29 mouse cellular contexts compared by ENCODE assay signal in genomic region chr5:16122110-16122509, GRCm38 (mm10).
DNase-seq lines count a peak whose midpoint lies in the region; ATAC-seq and TF ChIP-seq lines count a peak whose summit lies in the region.
"Had no signal": no experiment of that assay in that cellular context is flagged by ENCODE, and none has a peak within 500 bp of the region (broad histone marks: within the 10 kb centered on the region; RNA-seq: fewer than 3 reads in every experiment).

No protein-coding gene starts in this region.

- H3K9ac ChIP-seq in hindbrain, embryonic 14.5 days = no peak overlapping the region
- H3K9ac ChIP-seq in hindbrain, embryonic 13.5 days = no peak overlapping the region
- H3K9ac ChIP-seq in lung, postnatal 0 days (replicated peaks; ENCODE audit: low read depth) = no peak overlapping the region
- no peak overlapping the region for H3K9ac ChIP-seq in liver, postnatal 0 days (replicated peaks)
- H3K9ac ChIP-seq: embryonic facial prominence, embryonic 13.5 days; forebrain, embryonic 12.5 days; heart, embryonic 12.5 days; kidney, embryonic 15.5 days; limb, embryonic 13.5 days; midbrain, embryonic 12.5 days; neural tube, embryonic 15.5 days had no signal

- peak; percentile 73 to 75 for DNase-seq in cerebellum, postnatal 10 days
- DNase-seq in cerebellum, adult 9-11 months = no peak
- DNase-seq in hindbrain, embryonic 14.5 days (ENCODE audit: low spot score) = no peak
- DNase-seq in lung, postnatal 10 days = peak; percentile 3
- DNase-seq in lung, postnatal 0 days (ENCODE audit: low spot score) = no peak
- no peak for DNase-seq in liver, postnatal 0 days
- DNase-seq: adrenal gland, adult 2 months; adrenal gland, postnatal 36 days; cerebellum, adult 2 months; heart, adult 2 months; heart, postnatal 4 days; kidney, adult 18-20 months; kidney, postnatal 25 days; right cerebral cortex, adult 18-20 months; spleen, adult 18-20 months; thymus, adult 2 months; thymus, postnatal 36 days had no signal

- no peak for TF ChIP-seq EP300 in lung, postnatal 0 days (IDR thresholded peaks at IDR 0.05)
- no peak for TF ChIP-seq EP300 in liver, postnatal 0 days (IDR thresholded peaks at IDR 0.05; ENCODE audit: low read depth)

- H3K4me3 ChIP-seq in hindbrain, embryonic 14.5 days (replicated peaks; ENCODE audit: low read length) = no peak overlapping the region
- no peak overlapping the region for H3K4me3 ChIP-seq in hindbrain, embryonic 13.5 days
- H3K4me3 ChIP-seq in lung, postnatal 0 days (ENCODE audit: low read depth, low read length) = no peak overlapping the region
- no peak overlapping the region for H3K4me3 ChIP-seq in cortical plate, adult 2 months (ENCODE audit: insufficient read depth, low read length)
- H3K4me3 ChIP-seq in liver, postnatal 0 days (ENCODE audit: low read depth, low read length) = no peak overlapping the region
- H3K4me3 ChIP-seq: embryonic facial prominence, embryonic 13.5 days; forebrain, embryonic 12.5 days; heart, adult 2 months; heart, embryonic 12.5 days; kidney, embryonic 15.5 days; limb, embryonic 13.5 days; midbrain, embryonic 12.5 days; neural tube, embryonic 15.5 days had no signal

- H3K27me3 ChIP-seq in hindbrain, embryonic 14.5 days (ENCODE audit: control insufficient read depth, insufficient read depth, low read length) = no peaks in the 10 kb centered on the region
- no peaks in the 10 kb centered on the region for H3K27me3 ChIP-seq in hindbrain, embryonic 13.5 days
- no peaks in the 10 kb centered on the region for H3K27me3 ChIP-seq in lung, postnatal 0 days (replicated peaks; ENCODE audit: insufficient read depth, low read length)
- H3K27me3 ChIP-seq in liver, postnatal 0 days (ENCODE audit: insufficient read depth, low read length) = no peaks in the 10 kb centered on the region
- H3K27me3 ChIP-seq: CH12.LX; embryonic facial prominence, embryonic 13.5 days; forebrain, embryonic 12.5 days; heart, embryonic 12.5 days; kidney, embryonic 15.5 days; limb, embryonic 13.5 days; midbrain, embryonic 12.5 days; neural tube, embryonic 15.5 days had no signal

- 82% methylated on average over 6 of the region's 6 CpGs for WGBS in hindbrain, embryonic 14.5 days
- WGBS in hindbrain, embryonic 13.5 days = 85% methylated on average over 6 of the region's 6 CpGs
- 77% methylated on average over 6 of the region's 6 CpGs for WGBS in lung, postnatal 0 days
- WGBS in liver, postnatal 0 days (ENCODE audit: insufficient replicate concordance) = 80% methylated on average over 6 of the region's 6 CpGs

- no peak for TF ChIP-seq CTCF in lung, postnatal 0 days (IDR thresholded peaks at IDR 0.05)
- no peak for TF ChIP-seq CTCF in cortical plate, adult 2 months (IDR thresholded peaks at IDR 0.05; ENCODE audit: extremely low read depth, insufficient read depth, low read length)
- TF ChIP-seq CTCF in liver, postnatal 0 days (IDR thresholded peaks at IDR 0.05; ENCODE audit: low read depth) = no peak

- H3K4me2 ChIP-seq in hindbrain, embryonic 14.5 days (replicated peaks) = no peak overlapping the region
- no peak overlapping the region for H3K4me2 ChIP-seq in hindbrain, embryonic 13.5 days
- H3K4me2 ChIP-seq in lung, postnatal 0 days (replicated peaks; ENCODE audit: low read depth, low read length) = no peak overlapping the region
- no peak overlapping the region for H3K4me2 ChIP-seq in liver, postnatal 0 days (ENCODE audit: low read depth, low read length)
- H3K4me2 ChIP-seq: embryonic facial prominence, embryonic 13.5 days; forebrain, embryonic 12.5 days; heart, embryonic 12.5 days; kidney, embryonic 15.5 days; limb, embryonic 13.5 days; liver, embryonic 11.5 days; midbrain, embryonic 12.5 days; neural tube, embryonic 15.5 days had no signal

- ATAC-seq in hindbrain, embryonic 14.5 days (ENCODE audit: low FRiP score) = peak; percentile 17; the same call in 1 of the 2 replicates
- no peak for ATAC-seq in hindbrain, embryonic 13.5 days (ENCODE audit: low FRiP score)
- ATAC-seq in lung, postnatal 0 days = no peak
- ATAC-seq in liver, postnatal 0 days = no peak
- ATAC-seq: activated CD4-positive, CD25-positive, alpha-beta regulatory T cell, adult 4 months had no signal

- H3K9me3 ChIP-seq in hindbrain, embryonic 14.5 days (ENCODE audit: control insufficient read depth, low read length) = no peaks in the 10 kb centered on the region
- H3K9me3 ChIP-seq in hindbrain, embryonic 13.5 days = no peaks in the 10 kb centered on the region
- no peaks in the 10 kb centered on the region for H3K9me3 ChIP-seq in lung, postnatal 0 days (ENCODE audit: low read length)
- no peaks in the 10 kb centered on the region for H3K9me3 ChIP-seq in liver, postnatal 0 days (ENCODE audit: low read length)
- H3K9me3 ChIP-seq: embryonic facial prominence, embryonic 13.5 days; forebrain, embryonic 12.5 days; heart, embryonic 12.5 days; kidney, embryonic 15.5 days; limb, embryonic 13.5 days; midbrain, embryonic 12.5 days; neural tube, embryonic 15.5 days had no signal

- TF ChIP-seq POLR2A in cortical plate, adult 2 months (IDR thresholded peaks at IDR 0.05; ENCODE audit: extremely low read depth, insufficient read depth, low read length) = no peak

- H3K27ac ChIP-seq in hindbrain, embryonic 14.5 days = peak overlapping the region; percentile 29; the same call in 1 of the 2 replicates
- no peak overlapping the region for H3K27ac ChIP-seq in hindbrain, embryonic 13.5 days
- H3K27ac ChIP-seq in lung, postnatal 0 days (ENCODE audit: low read length) = no peak overlapping the region
- H3K27ac ChIP-seq in cortical plate, adult 2 months (ENCODE audit: insufficient read depth, low read length) = 0 out of 2 replicates have a peak overlapping the region, but pooled peaks have one; percentile 35
- H3K27ac ChIP-seq in liver, postnatal 0 days (ENCODE audit: low read depth) = no peak overlapping the region
- H3K27ac ChIP-seq: embryonic facial prominence, embryonic 13.5 days; forebrain, embryonic 12.5 days; heart, adult 2 months; kidney, embryonic 15.5 days; limb, embryonic 13.5 days; midbrain, embryonic 12.5 days; neural tube, embryonic 15.5 days had no signal

- H3K36me3 ChIP-seq in hindbrain, embryonic 14.5 days (replicated peaks; ENCODE audit: control insufficient read depth, insufficient read depth) = no peaks in the 10 kb centered on the region
- H3K36me3 ChIP-seq in hindbrain, embryonic 13.5 days = no peaks in the 10 kb centered on the region
- H3K36me3 ChIP-seq in lung, postnatal 0 days (ENCODE audit: insufficient read depth, low read length) = no peaks in the 10 kb centered on the region
- H3K36me3 ChIP-seq in liver, postnatal 0 days (replicated peaks; ENCODE audit: insufficient read depth, low read length) = no peaks in the 10 kb centered on the region
- H3K36me3 ChIP-seq: embryonic facial prominence, embryonic 13.5 days; forebrain, embryonic 12.5 days; heart, embryonic 12.5 days; kidney, embryonic 15.5 days; limb, embryonic 13.5 days; midbrain, embryonic 12.5 days; neural tube, embryonic 15.5 days had no signal

- H3K4me1 ChIP-seq in hindbrain, embryonic 14.5 days (replicated peaks; ENCODE audit: control insufficient read depth, insufficient read depth, low read length) = no peaks in the 10 kb centered on the region; the same call in 1 of the 2 replicates
- peaks cover 13% of the 10 kb centered on the region for H3K4me1 ChIP-seq in hindbrain, embryonic 13.5 days (replicated peaks)
- H3K4me1 ChIP-seq in lung, postnatal 0 days (ENCODE audit: insufficient read depth, low read depth, low read length) = no peaks in the 10 kb centered on the region
- no peaks in the 10 kb centered on the region; the same call in 1 of the 2 replicates for H3K4me1 ChIP-seq in cortical plate, adult 2 months (ENCODE audit: control insufficient read depth, insufficient read depth, low read length)
- no peaks in the 10 kb centered on the region for H3K4me1 ChIP-seq in liver, postnatal 0 days (ENCODE audit: insufficient read depth)
- H3K4me1 ChIP-seq: embryonic facial prominence, embryonic 13.5 days; limb, embryonic 13.5 days; neural tube, embryonic 15.5 days had no signal

Comparison
In these comparisons a context has a peak if more than half of its experiments do, and no peak if none do; other contexts are left out.
1. DNase-seq: peak in cerebellum, postnatal 10 days (2 of 2) and lung, postnatal 10 days (single experiment); none in cerebellum, adult 9-11 months (single experiment), hindbrain, embryonic 14.5 days (single experiment), lung, postnatal 0 days (single experiment) and liver, postnatal 0 days (single experiment).
2. H3K27ac ChIP-seq: peak in hindbrain, embryonic 14.5 days (single experiment) and cortical plate, adult 2 months (single experiment); none in hindbrain, embryonic 13.5 days (single experiment), lung, postnatal 0 days (single experiment) and liver, postnatal 0 days (single experiment).